Mouse (Mus musculus) MEL-GATA-1-ER (cell line): ENCODE measurements around the gene Grik4.
"Not testable (repeated sequence)": the region's sequence is repeated elsewhere in the genome, so short reads cannot be mapped to it uniquely, and the experiment has no call there.

Source experiments
- DNase-seq: peaks from one replicate; pipeline ENCODE4 v3.0.0-alpha.2; 2012; ENCODE audit warnings: low read depth; ENCODE audit errors: extremely low read depth

The Grik4 gene

GRCm38 (mm10) chr9:42799242-42799641 lies 145.1 kb downstream of the Grik4 start:
- DNase-seq: no peak

GRCm38 (mm10) chr9:42798280-42798679 lies 146.0 kb downstream of the Grik4 start:
- DNase-seq: no peak

- DNase-seq: no peak
Measured at GRCm38 (mm10) chr9:42797276-42797675, 147.0 kb downstream of the Grik4 start.

- no peak for DNase-seq
Measured at GRCm38 (mm10) chr9:42795881-42796280, 148.4 kb downstream of the Grik4 start.

GRCm38 (mm10) chr9:42794006-42794405 lies 150.3 kb downstream of the Grik4 start:
- no peak for DNase-seq

GRCm38 (mm10) chr9:42793581-42793980 lies 150.7 kb downstream of the Grik4 start:
- no peak for DNase-seq

GRCm38 (mm10) chr9:42792381-42792780 lies 151.9 kb downstream of the Grik4 start:
- DNase-seq: no peak

GRCm38 (mm10) chr9:42791779-42792178 lies 152.5 kb downstream of the Grik4 start:
- DNase-seq: no peak

- DNase-seq: no peak
Measured at GRCm38 (mm10) chr9:42791346-42791745, 152.9 kb downstream of the Grik4 start.

- DNase-seq: no peak
Measured at GRCm38 (mm10) chr9:42788471-42788870, 155.8 kb downstream of the Grik4 start.

GRCm38 (mm10) chr9:42786882-42787281 lies 157.4 kb downstream of the Grik4 start:
- DNase-seq: no peak

GRCm38 (mm10) chr9:42786286-42786685 lies 158.0 kb downstream of the Grik4 start:
- no peak for DNase-seq

- DNase-seq: no peak
Measured at GRCm38 (mm10) chr9:42785173-42785830, 159.0 kb downstream of the Grik4 start.

GRCm38 (mm10) chr9:42783248-42783903 lies 160.9 kb downstream of the Grik4 start:
- no peak for DNase-seq

- DNase-seq: not testable (repeated sequence)
Measured at GRCm38 (mm10) chr9:42778471-42779263, 165.6 kb downstream of the Grik4 start.

GRCm38 (mm10) chr9:42777913-42778312 lies 166.4 kb downstream of the Grik4 start:
- DNase-seq: no peak

- DNase-seq: no peak
Measured at GRCm38 (mm10) chr9:42776804-42777203, 167.5 kb downstream of the Grik4 start.

- no peak for DNase-seq
Measured at GRCm38 (mm10) chr9:42764823-42765560, 179.3 kb downstream of the Grik4 start.

- DNase-seq: no peak
Measured at GRCm38 (mm10) chr9:42758682-42759205, 185.5 kb downstream of the Grik4 start.

- DNase-seq: no peak
Measured at GRCm38 (mm10) chr9:42757012-42757640, 187.2 kb downstream of the Grik4 start.

GRCm38 (mm10) chr9:42754699-42755098 lies 189.6 kb downstream of the Grik4 start:
- no peak for DNase-seq
